Mouse (Mus musculus): ENCODE results near the gene Tmeff2. TPM values are rescaled to one million over a fixed set of nuclear protein-coding genes. Genes with fewer than 3 reads are reported as not detected.
"Not testable (repeated sequence)": the region's sequence is repeated elsewhere in the genome, so short reads cannot be mapped to it uniquely, and the experiment has no call there.

Gene Tmeff2
- 0.10 TPM in 1 of 2 replicates, not detected in the other for total RNA-seq (2015)
- total RNA-seq (2017) = not detected in 2 replicates

- not testable (repeated sequence) for ATAC-seq (replicated peaks; ENCODE audit: poor library complexity)
These were observed at the start of gene Tmeff2 for GRCm38 (mm10) chr1:50900386-50900785. Gene Tmeff2, plus strand, starts transcription at chr1:50900647.

GRCm38 (mm10) chr1:50861515-50861914 is 38.9 kb upstream of the Tmeff2 start:
- ATAC-seq (replicated peaks; ENCODE audit: poor library complexity) = no peak

- ATAC-seq (replicated peaks; ENCODE audit: poor library complexity) = no peak
These were observed 2.8 kb upstream of the Tmeff2 start for GRCm38 (mm10) chr1:50897696-50898095.

GRCm38 (mm10) chr1:50924838-50925355 is 24.4 kb downstream of the Tmeff2 start:
- ATAC-seq (replicated peaks; ENCODE audit: poor library complexity) = no peak

- no peak for ATAC-seq (replicated peaks; ENCODE audit: poor library complexity)
These were observed 25.0 kb downstream of the Tmeff2 start for GRCm38 (mm10) chr1:50925356-50925921.

GRCm38 (mm10) chr1:50926374-50927060 is 26.1 kb downstream of the Tmeff2 start:
- ATAC-seq (replicated peaks; ENCODE audit: poor library complexity) = peak; percentile 8; the same call in 1 of the 2 replicates

- ATAC-seq (replicated peaks; ENCODE audit: poor library complexity) = peak; percentile 79
These were observed 26.7 kb downstream of the Tmeff2 start for GRCm38 (mm10) chr1:50927077-50927611.

- peak; percentile 24 for ATAC-seq (replicated peaks; ENCODE audit: poor library complexity)
These were observed 27.3 kb downstream of the Tmeff2 start for GRCm38 (mm10) chr1:50927679-50928187.

- no peak for ATAC-seq (replicated peaks; ENCODE audit: poor library complexity)
These were observed 28.3 kb downstream of the Tmeff2 start for GRCm38 (mm10) chr1:50928776-50929175.

- peak; percentile 83 for ATAC-seq (replicated peaks; ENCODE audit: poor library complexity)
These were observed 34.6 kb downstream of the Tmeff2 start for GRCm38 (mm10) chr1:50935076-50935475.

GRCm38 (mm10) chr1:50935484-50935883 is 35.0 kb downstream of the Tmeff2 start:
- peak; percentile 37; the same call in 1 of the 2 replicates for ATAC-seq (replicated peaks; ENCODE audit: poor library complexity)

- ATAC-seq (replicated peaks; ENCODE audit: poor library complexity) = no peak
These were observed 39.9 kb downstream of the Tmeff2 start for GRCm38 (mm10) chr1:50940131-50941039.

- ATAC-seq (replicated peaks; ENCODE audit: poor library complexity) = no peak
These were observed 48.1 kb downstream of the Tmeff2 start for GRCm38 (mm10) chr1:50948575-50948974.

- ATAC-seq (replicated peaks; ENCODE audit: poor library complexity) = no peak
These were observed 58.4 kb downstream of the Tmeff2 start for GRCm38 (mm10) chr1:50958844-50959243.

- peak; percentile 95 for ATAC-seq (replicated peaks; ENCODE audit: poor library complexity)
These were observed 61.7 kb downstream of the Tmeff2 start for GRCm38 (mm10) chr1:50961954-50962648.

GRCm38 (mm10) chr1:50962649-50963000 is 62.2 kb downstream of the Tmeff2 start:
- ATAC-seq (replicated peaks; ENCODE audit: poor library complexity) = peak; percentile 39

GRCm38 (mm10) chr1:50969685-50970084 is 69.2 kb downstream of the Tmeff2 start:
- no peak for ATAC-seq (replicated peaks; ENCODE audit: poor library complexity)

GRCm38 (mm10) chr1:50970853-50971252 is 70.4 kb downstream of the Tmeff2 start:
- ATAC-seq (replicated peaks; ENCODE audit: poor library complexity) = no peak

GRCm38 (mm10) chr1:50972509-50973436 is 72.3 kb downstream of the Tmeff2 start:
- ATAC-seq (replicated peaks; ENCODE audit: poor library complexity) = no peak

Data from megakaryocyte progenitor cell, adult 5-6 weeks (primary cell).